Mouse (Mus musculus): ENCODE measurements around the gene Lrrtm3.

DNA sequence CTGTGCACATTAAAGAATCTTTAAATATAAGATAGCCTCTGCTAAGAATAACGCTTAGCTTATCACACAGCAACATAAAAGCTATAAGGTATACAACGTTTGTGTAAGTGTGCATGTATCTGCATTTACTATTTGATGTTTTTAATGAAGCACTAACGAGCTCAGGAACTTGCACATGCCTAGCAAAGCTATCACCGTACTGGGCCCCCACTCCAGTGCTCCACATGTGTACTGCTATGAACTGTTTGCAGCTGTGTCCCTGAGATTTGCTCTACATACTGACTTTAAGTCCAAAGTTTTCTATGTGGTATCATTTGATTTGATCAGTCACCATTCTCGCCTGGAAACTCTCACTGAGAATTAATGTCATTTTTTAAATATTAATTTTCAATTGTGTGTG lies 111.1 kb downstream of the Lrrtm3 start:
- TF ChIP-seq CTCF (IDR thresholded peaks at IDR 0.05) = no peak
- TF ChIP-seq EP300 (IDR thresholded peaks at IDR 0.05; ENCODE audit: insufficient read depth, low read depth, low read length) = no peak
- no peak for TF ChIP-seq POLR2A (IDR thresholded peaks at IDR 0.05; ENCODE audit: insufficient read depth, low read depth, low read length)

Data from heart, adult 2 months (tissue).